Mouse (Mus musculus): Measurements from ENCODE around the gene Eva1a. TPM values are rescaled to one million over a fixed set of nuclear protein-coding genes. Genes with fewer than 3 reads are reported as not detected.
A peak's percentile ranks its signal among the peaks of the same experiment; 100 is the strongest.

Gene Eva1a
- total RNA-seq, 2 experiments from 2014 or later: 12.7 to 14.2 TPM

GRCm38 (mm10) chr6:82065230-82065629 is 24.4 kb downstream of the Eva1a start:
- DNase-seq (ENCODE audit: low spot score in 2 of 2): no peak

- no peak for DNase-seq (ENCODE audit: low spot score in 2 of 2)
Observed at GRCm38 (mm10) chr6:82066515-82067081, 25.8 kb downstream of the Eva1a start.

- no peak for DNase-seq (ENCODE audit: low spot score in 2 of 2)
Observed at GRCm38 (mm10) chr6:82070459-82070858, 29.6 kb downstream of the Eva1a start.

GRCm38 (mm10) chr6:82073011-82073410 is 32.2 kb downstream of the Eva1a start:
- DNase-seq (ENCODE audit: low spot score in 2 of 2): peak; percentile 22 to 53

GRCm38 (mm10) chr6:82073567-82073966 is 32.7 kb downstream of the Eva1a start:
- DNase-seq (ENCODE audit: low spot score in 2 of 2): no peak

- no peak for DNase-seq (ENCODE audit: low spot score in 2 of 2)
Observed at GRCm38 (mm10) chr6:82076364-82076763, 35.5 kb downstream of the Eva1a start.

GRCm38 (mm10) chr6:82078875-82079274 is 38.0 kb downstream of the Eva1a start:
- DNase-seq (ENCODE audit: low spot score in 2 of 2): no peak

GRCm38 (mm10) chr6:82083655-82084054 is 42.8 kb downstream of the Eva1a start:
- DNase-seq (ENCODE audit: low spot score in 2 of 2): no peak

- DNase-seq (ENCODE audit: low spot score in 2 of 2): no peak
Observed at GRCm38 (mm10) chr6:82084235-82084634, 43.4 kb downstream of the Eva1a start.

GRCm38 (mm10) chr6:82085313-82085908 is 44.6 kb downstream of the Eva1a start:
- DNase-seq (ENCODE audit: low spot score in 2 of 2): no peak

- DNase-seq (ENCODE audit: low spot score in 2 of 2): no peak
Observed at GRCm38 (mm10) chr6:82088133-82088532, 47.3 kb downstream of the Eva1a start.

- DNase-seq (ENCODE audit: low spot score in 2 of 2): no peak
Observed at GRCm38 (mm10) chr6:82091773-82092172, 50.9 kb downstream of the Eva1a start.

- DNase-seq (ENCODE audit: low spot score in 2 of 2): no peak
Observed at GRCm38 (mm10) chr6:82097705-82098104, 56.9 kb downstream of the Eva1a start.

- no peak for DNase-seq (ENCODE audit: low spot score in 2 of 2)
Observed at GRCm38 (mm10) chr6:82098456-82098855, 57.6 kb downstream of the Eva1a start.

- no peak for DNase-seq (ENCODE audit: low spot score in 2 of 2)
Observed at GRCm38 (mm10) chr6:82110473-82110872, 69.6 kb downstream of the Eva1a start.

GRCm38 (mm10) chr6:82111111-82111510 is 70.3 kb downstream of the Eva1a start:
- DNase-seq (ENCODE audit: low spot score in 2 of 2): no peak

GRCm38 (mm10) chr6:82111540-82111939 is 70.7 kb downstream of the Eva1a start:
- no peak for DNase-seq (ENCODE audit: low spot score in 2 of 2)

- no peak for DNase-seq (ENCODE audit: low spot score in 2 of 2)
Observed at GRCm38 (mm10) chr6:82112127-82113090, 71.6 kb downstream of the Eva1a start.

- no peak for DNase-seq (ENCODE audit: low spot score in 2 of 2)
Observed at GRCm38 (mm10) chr6:82115335-82115965, 74.6 kb downstream of the Eva1a start.

GRCm38 (mm10) chr6:82116176-82116575 is 75.3 kb downstream of the Eva1a start:
- no peak for DNase-seq (ENCODE audit: low spot score in 2 of 2)

- no peak for DNase-seq (ENCODE audit: low spot score in 2 of 2)
Observed at GRCm38 (mm10) chr6:82117871-82118270, 77.0 kb downstream of the Eva1a start.

All from layer of hippocampus, adult 18-20 months (tissue).